Mouse (Mus musculus) myocyte (in vitro differentiated cells): ENCODE results near the gene Cobl.

Experiments
- CEBPB ChIP-seq: IDR thresholded peaks from 2 replicates; pipeline ENCODE4 v1.6.1; 2011; ENCODE audit warnings: mild to moderate bottlenecking, moderate library complexity; ENCODE audit not compliant: poor library complexity, insufficient read depth, severe bottlenecking
- E2F4 ChIP-seq: IDR thresholded peaks from one replicate; pipeline ENCODE4 v1.6.1; 2011; ENCODE audit warnings: mild to moderate bottlenecking, control low read depth, moderate library complexity; ENCODE audit not compliant: insufficient read depth
- SRF ChIP-seq: IDR thresholded peaks from one replicate; pipeline ENCODE4 v1.6.1; 2011; ENCODE audit warnings: low read depth; ENCODE audit not compliant: control insufficient read depth, insufficient read length
- TCF12 ChIP-seq: IDR thresholded peaks from one replicate; pipeline ENCODE4 v1.6.1; 2011; ENCODE audit warnings: mild to moderate bottlenecking, control low read depth; ENCODE audit not compliant: poor library complexity, insufficient read depth, severe bottlenecking
- USF1 ChIP-seq: IDR thresholded peaks from one replicate; pipeline ENCODE4 v1.6.1; 2011; ENCODE audit warnings: low read depth, mild to moderate bottlenecking, control low read depth, moderate library complexity

DNA sequence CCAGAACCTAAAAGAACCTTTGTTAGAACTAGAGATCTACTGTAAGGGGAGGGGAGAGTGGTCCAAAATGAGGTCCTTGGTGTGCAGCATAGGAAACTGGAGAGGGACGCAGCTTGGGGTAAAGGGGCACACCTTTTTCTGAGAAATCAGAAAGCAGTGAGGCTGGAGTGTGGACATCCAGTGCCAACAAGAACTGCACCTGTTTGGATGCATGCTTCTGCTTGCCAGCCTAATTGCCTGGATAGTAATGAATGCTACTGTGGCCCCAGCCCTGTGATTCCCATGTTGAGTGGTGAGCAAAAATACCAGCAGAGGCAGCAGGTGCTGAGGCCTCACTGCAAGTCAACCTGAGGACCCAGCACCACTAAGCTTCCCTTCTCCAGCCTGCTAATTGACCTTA is 469 bp upstream of the Cobl start:
- TF ChIP-seq USF1 (no peak), SRF (no peak), TCF12 (no peak), E2F4 (no peak), CEBPB (no peak)
